Mouse (Mus musculus) cerebellum, postnatal 25 days (tissue): ENCODE results near the gene St6galnac6.

Source experiments
- DNase-seq, 2 experiments: peaks; one replicate each; pipeline ENCODE4 v3.0.0; 2021; ENCODE audit warnings: mixed read lengths in 2 of 2

The St6galnac6 gene

DNA sequence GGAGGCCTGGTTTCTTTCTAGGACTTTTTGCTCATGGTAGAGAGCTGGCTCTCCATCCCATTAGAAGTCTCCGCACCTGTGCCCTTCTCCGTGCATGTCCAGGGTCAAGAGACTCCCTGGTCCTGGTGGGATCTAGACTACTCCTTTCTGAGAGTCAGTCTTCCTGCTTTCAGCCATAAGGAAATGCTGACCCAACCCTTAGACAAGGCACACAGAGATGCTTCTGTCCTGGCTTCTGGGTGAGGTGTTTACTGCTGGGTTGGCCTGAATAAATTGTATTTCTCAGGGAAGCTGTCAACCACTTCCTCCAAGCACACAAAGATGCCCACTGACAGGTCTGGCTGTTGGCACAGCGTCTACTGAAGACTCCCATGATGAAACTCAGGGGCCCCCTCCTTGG lies at the start of gene St6galnac6:
Gene St6galnac6, plus strand, starts transcription at position 301 of the 400 bp plus-strand sequence.
- DNase-seq, result no peak

DNA sequence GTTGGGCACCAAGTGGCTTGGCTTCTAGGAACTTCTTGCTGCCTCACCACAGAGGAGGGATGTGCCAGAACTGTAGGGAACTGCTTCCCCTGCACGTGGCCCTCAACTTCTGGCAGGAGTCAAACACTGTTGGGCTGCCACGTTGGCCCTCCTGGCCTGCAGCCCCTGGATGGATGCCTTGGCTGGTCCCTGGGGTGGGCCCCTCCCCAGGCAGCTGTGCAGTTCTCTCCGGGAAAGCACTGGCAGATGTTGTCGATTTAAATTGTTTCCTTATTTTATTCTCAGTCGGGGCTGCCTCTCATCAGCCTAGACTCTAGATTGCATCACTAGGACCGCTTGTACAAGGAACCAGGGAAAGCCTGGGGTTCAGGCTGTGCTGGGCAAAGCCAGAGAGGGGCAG lies 49.7 kb upstream of the St6galnac6 start:
- DNase-seq, result no peak

DNA sequence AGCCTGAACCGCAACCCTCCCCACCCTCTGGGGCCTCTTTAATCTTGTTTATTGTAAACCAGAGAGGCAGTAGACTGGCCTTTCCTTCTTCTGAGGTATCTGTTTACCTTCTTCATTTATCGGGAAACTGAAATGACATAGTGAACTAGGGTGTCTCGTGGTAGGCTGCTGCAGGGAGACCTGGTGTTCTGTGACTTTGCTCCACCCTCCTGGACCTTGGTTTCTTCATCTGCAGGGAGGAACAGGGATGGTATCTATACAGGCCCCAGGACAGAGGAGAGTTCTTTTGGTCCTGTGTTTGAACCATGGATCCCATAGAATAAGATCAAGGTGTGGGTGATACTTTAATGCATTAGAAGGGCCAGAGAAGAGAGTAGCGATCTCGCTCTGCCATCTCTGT lies 48.3 kb upstream of the St6galnac6 start:
- DNase-seq, result no peak

DNA sequence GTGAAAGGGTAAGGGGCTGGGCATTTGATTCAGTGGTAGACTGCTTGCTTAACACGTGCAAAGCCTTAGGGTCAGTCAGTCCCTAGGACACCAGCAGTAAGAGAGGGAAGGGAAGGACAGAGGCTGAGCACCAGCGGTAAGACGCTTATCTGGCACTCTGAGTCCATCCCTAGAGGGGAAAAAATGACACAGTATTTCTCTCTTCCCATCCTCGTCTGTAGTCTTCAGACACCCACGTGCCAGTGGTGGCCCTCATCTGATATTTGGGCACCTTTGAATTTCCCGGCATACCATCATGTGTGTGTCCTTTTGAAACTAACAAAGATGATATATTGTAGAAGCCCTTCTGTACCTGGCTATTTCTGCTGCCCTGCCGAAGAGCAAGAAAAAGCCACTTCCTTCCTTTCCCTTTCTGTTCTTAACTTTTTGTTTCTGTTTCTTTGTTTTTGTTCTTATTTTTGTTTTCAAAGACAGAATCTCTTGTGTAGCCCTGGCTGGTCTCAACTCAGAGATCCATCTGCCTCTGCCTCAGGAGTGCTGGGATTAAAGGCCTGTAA lies 45.8 kb upstream of the St6galnac6 start:
- DNase-seq, result no peak

DNA sequence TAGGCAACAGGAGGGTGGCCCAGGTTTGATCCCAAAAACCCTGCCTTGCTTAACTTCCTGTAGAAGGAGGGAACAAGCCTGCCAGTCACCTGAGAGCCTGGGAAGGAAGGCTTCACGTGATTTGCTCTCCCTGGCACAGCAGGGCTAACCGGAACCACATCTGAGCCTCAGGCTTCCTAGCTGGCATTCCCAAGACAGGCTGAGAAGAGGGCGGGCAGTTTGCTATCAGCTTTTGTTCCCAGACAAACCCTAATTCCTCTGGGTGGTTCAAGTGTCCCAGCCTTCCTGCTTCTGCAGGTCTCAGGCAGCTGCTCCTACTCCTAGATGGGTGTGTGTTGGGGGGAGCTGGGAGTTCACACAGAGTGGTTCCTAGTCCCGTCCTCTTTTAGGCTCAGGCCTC lies 44.0 kb upstream of the St6galnac6 start:
- DNase-seq, result no peak

DNA sequence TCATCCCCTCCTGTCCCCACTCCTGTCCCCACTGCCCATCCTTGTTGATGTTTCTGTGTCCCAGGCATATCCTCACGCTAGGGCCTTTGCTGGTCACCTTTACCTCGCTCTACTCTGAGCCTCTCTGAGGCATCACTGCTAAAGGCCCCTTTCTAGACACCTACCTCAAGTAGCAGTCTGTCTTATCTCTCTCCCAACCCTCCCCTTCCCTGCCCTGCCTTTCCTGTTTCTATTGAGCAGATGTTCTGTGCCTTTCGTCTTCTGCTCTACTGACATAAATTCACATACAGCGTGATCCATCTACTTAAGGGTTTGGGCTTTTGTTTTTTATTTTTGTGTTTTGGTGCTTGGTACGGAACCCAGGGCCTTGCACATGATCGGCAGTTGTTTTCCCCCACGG lies 43.5 kb upstream of the St6galnac6 start:
- DNase-seq, result no peak

DNA sequence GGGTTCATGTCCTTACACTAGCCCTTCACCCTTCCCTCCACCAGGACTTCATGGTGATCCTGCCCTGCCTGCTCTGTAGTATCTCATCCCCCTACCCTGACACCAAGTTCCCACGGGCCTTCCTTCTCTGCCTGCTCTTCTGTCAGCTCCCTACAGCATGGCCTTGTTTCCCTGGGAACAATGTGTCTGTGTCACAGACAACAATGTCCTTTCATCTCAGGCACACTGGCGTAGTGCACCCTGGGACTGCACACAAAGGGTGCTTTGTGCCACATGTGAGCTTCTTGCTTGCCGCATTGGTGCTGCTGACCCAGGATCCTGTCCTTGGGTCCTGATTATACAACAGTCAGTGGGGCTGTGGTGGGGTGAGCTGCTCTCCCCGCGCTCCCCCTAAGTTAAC lies 39.9 kb upstream of the St6galnac6 start:
- no peak for DNase-seq

DNA sequence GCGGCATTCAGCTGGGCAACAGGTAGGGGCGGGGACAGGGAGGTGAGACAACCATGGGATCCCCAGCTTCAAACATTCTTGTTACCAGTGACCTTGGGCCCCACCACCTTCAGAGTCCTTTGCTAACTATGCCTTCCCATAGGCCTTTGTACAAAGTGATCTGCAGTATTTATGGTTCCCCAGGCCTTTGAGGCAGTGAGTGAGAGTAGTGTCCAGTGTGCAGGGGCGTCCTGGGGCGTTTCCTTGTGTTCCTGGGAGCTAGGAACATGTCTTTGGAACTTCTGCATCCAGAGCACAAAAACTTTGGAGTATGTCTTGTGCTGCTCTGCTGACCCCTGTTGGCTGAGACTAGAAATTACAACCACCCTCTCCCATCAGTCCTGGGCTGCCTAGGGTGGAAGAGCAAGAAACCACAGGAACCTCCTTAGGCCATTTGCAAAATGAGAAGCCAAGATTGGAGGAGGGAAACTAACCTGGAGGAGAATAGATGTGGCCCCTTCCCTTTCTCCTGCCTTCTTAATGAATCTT lies 32.9 kb upstream of the St6galnac6 start:
- DNase-seq, result peak; percentile 73 to 79

DNA sequence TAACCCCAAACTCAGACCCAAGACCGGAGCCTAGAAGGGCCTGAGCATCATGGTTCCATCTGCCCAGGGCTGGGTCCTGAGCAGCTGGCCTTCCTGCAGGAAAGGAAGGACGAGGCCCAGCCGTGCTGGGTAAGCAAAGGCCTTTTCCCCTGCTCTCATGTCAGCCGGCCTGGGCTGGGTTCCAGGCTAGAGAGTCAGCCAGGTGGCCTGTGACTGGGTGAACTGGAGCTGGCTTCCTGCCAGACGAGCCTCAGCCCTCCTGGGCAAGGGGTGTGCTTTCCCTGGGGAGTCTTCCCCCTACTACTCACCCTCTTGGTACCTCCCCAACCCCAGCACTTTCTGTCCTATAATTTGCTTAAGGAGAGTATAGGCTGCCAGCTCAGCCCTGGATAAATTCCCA lies 31.4 kb upstream of the St6galnac6 start:
- peak; percentile 56 to 79 for DNase-seq

DNA sequence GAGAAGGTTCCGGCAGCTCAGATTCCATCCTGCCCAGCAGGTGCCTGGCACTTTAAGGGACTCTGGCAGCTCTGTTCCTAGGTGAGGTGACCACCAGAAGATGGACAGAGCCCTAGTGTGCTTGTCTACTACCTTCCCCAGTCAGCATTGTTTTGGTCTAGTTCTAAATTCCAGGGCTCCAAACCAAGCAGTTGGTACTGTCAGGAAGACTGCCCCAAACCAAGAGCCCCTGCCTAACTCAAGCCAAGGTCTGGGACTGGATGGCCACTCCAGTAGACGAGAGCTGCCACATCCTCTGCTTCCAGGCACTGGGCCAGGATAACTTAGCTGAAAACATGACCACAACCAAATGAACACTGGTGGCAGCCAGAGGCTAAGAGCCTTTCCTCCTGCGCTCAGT lies 30.6 kb upstream of the St6galnac6 start:
- DNase-seq, result no peak

DNA sequence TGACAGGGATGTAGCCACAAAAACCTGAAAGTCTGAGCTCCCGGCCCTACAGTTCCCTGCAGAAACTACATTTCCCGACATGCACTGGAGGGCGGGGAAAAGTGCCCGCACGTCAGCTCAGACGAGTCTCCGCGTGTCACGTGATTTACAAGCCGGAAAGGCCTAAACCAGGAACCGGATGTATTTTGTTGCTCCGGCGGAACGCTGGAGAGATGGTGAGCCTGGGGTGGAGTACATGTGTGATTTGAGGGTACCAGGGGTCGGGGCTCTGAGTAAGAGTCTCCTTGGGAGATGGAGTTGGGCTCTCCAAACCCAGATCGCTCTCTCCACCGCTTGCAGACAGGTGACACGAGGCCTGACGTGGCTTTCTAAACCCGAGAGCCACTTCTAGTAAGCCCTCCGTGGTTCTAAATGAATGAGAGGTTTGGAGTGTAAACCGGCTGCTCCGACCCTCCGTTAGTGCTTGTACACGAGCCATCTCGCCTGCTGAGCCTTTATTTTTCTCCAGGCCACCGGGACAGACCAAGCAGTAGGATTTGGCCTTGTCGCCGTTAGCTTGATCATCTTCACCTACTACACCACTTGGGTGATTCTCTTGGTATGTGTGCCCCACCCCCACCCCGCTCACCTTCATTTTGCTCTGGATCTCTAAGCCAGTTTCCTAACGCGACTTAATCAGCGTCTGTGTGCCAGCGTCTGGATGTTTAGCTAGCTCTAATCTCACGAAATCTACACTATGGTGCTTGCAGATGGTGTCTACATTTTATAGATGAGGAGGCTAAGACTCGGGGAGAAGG lies 28.6 kb upstream of the St6galnac6 start, which contains the start of gene Dpm2:
Gene Dpm2, plus strand, starts transcription at position 161 of the 797 bp plus-strand sequence.
- peak; percentile 87 to 93 for DNase-seq

DNA sequence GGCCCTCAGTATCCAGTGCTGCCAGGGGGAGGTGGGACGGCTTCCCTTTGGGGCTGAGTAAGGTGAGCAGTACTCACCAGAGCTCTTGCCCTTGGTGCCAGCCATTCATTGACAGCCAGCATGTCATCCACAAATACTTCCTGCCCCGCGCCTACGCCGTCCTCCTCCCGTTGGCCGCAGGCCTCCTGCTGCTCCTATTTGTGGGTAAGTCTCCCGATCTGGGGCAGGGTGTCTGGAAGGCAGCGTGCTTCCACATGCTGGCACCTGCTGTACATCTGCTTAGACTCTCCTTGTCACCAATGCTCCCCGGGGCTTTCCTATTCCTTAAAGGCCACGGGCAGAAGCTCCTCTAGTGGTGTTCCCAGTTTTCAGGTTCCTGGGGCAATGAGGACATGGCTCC lies 27.3 kb upstream of the St6galnac6 start:
- DNase-seq, result no peak

DNA sequence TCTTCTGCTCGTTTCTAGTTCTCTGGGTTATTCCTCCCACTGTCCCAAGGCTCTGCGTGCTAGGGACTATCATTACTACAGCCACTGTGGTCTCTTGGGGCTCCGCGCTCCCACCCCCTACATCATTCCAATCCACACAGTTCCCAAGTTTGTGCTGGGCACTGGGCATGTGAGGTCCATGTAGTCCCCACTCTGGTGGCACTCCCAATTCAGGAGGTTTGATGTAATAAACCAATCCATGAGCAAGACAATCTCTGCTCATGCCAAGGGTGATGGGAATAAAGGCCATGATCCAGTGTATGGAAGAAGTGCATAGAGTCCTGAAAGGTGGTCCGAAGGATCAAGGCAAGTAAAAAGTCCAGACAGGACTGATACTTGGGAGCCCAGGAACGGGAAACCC lies 25.0 kb upstream of the St6galnac6 start, which contains the start of gene Pip5kl1:
Gene Pip5kl1, plus strand, starts transcription at position 301 of the 400 bp plus-strand sequence.
- DNase-seq, result no peak

DNA sequence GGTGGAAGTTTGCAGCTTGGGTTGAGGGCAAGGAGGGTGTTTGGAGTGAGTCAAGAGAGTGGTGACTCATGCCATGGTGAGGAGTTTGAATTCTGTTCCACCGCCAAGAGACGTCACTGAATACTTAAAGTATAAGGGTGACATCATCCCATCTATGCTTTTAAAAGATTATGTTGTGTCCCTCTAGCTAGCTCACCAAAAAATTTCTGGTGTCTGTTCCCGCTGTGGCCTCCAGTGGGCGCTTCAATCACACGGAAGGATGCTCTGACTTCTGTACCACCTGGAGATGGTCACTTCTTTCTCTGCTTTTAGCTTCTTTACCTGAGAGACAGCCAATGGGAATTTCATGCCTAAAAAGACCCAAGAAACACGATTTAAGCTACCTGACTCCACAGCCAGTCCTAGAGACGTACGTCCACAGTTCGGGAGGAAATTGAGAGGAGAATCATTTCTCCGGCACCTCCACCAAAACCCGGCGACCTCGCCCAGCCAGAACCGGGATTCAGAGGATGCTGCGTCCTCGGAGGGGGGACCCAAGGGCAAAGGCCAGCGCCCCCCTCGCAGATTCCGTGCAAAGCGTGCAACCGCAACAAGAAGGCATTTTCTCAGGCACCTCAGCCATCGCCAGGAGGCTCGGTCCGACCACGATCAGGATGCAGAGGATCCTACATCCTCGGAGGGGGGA lies 24.5 kb upstream of the St6galnac6 start:
- DNase-seq, result peak; percentile 85 to 88

DNA sequence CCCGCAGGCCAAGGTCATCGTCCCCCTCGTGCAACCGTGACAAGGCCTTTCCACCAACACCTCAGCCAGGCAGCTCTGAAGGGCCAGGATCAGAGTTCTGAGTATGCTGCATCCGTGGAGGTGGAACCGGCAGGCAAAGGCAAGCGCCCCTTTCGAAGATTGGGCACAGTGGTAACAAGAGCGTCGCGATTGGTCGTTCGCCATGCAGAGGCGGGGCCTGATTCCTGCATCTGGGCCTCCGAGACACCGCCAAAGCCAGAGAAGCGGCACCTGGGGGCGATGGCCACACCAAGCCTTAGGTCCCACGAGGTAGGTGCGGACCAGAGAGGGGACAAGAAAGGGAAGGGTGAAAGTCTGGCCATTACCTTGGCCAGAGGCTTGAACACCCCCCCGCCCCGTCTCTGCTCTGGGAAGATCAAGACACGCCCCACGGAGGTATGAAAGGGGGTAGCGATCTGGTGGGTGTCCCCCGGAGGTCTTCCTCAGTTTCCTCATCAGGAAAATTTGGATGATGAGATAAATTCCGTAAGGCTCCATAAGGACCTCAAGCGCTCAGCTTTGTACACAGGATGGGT lies 23.8 kb upstream of the St6galnac6 start, which contains the start of gene 9430097D07Rik:
Gene 9430097D07Rik, minus strand, starts transcription at position 99 of the 575 bp plus-strand sequence.
- peak; percentile 83 to 88 for DNase-seq

DNA sequence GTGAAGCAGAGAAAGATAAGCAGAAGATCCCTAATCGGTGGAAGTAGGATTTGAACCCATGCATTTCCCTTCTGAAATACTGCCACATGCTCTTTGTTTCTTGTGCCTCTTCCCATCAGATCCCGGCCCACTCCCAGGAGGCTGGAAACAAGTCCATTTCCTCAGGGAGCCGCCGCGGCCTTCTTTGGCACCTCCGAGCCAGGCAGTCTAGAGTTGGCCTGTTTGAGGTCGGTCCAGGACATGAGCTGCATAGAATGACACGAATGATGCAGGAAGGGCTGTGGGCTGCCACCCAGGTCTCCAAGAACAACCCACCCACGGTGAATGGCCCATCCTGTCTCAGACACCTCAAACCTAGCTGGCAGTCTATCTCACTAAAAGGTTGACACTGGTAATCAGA lies 23.0 kb upstream of the St6galnac6 start:
- no peak for DNase-seq

DNA sequence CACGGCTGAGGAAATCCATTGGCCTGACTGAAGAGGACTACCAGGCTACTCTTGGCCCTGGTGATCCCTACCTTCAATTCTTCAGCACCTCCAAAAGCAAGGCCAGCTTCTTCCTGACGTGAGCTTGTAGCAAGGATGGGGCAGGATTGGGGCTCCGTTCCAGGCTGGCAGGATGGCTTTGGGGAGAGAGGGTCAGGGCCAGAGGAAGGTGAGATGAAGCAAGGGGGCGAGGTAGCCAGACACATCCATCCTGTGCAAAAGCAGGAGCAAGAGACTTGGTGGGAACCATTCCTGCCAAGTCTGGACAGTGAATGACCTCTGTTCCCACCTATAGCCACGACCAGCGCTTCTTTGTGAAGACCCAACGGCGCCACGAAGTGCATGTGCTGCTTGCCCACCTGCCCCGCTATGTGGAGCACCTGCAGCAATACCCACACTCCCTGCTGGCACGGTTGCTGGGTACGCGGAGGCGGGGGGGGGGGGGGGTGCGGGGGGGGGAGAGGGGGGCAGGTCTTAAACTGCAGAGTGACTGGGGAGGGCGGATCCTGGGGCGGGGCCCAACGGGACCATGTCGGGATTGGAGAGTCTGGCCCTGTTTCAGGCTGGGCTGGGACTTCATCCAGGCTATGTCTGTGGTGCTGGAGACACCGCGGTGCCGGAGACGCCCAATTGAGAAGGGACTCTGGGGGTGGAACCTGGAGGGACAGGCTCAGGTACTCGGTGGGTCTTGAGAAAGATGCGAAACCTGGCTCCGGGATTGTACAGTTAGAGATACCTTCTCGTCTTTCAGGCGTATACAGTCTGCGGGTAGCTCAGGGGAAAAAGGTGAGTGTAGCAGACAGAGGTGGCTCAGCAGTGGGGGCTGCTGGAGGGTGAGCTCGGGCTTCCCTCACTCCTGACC lies 21.1 kb upstream of the St6galnac6 start:
- peak in 1 of 2 experiments; percentile 73 for DNase-seq

DNA sequence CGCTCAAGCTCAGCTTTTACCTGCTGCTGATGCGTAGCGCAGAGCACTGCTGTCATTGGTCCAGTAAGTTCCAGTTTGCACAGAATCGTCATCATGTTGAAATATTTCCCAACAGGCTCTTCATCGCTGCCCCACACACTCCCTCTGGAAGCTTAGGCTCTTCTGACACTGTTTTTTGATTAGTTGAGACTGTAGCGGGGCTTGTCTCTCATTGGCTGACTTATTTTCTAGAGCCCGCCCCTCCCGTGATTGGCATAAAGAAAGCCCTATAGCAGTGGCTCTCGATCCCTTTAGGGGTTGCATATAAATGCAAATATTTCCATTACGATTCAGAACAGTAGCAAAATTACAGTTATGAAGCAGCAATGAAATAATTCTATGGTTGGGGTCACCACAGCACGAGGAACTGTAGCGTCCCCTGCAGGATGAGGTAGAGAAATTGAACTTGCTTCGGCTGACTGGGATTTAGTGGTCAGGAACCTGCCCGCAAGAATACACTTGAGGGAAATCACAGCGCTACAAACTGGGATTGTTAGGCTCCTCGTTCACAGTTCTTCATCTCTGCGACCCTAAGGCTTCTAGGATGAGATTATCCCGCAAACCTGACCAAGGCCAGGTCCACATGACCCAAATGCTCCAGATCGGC lies 17.9 kb upstream of the St6galnac6 start:
- peak; percentile 79 to 85 for DNase-seq

DNA sequence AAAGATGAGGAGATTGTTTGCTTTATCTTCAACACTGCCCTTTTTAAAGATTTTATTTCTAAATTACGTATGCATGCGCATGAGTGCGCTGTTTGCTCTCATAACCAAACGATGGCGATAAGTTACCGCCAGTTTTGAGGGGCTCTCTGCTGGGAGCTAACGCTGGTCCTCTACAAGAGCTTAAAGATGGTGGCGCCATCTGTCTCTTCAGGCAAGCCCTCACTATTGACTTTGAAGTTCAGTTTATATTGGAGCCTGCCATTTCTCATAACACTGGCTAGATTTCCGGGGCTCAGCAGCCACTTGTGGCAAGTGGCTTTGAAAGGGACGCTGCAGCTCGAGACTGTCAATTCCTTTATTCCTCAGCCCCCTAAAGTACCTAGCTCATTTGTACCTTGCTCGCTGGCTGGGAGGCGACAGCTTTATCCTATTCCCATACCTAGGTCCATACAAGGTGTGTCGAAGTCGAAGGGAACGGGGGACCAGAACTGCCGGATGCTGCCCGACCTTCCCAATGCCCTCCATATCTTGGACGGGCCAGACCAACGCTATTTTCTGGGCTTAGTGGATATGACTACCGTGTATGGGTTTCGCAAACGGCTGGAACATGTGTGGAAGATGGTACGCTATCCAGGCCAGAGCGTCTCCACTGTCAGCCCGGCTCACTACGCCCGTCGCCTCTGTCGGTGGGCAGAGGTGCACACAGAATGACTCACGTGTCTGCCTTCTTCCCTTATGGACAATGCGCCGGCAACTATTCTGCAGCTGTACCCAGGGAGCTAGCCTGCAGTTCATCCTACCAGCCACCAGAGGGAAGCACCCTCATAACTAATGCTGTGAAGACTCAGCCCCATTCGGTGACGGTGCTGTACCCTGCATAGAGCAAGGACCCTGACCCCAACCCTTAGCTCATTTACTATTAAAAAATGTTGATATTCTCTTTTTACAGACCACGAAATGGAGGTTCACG lies 16.4 kb upstream of the St6galnac6 start:
- DNase-seq, result peak; percentile 85 to 88

DNA sequence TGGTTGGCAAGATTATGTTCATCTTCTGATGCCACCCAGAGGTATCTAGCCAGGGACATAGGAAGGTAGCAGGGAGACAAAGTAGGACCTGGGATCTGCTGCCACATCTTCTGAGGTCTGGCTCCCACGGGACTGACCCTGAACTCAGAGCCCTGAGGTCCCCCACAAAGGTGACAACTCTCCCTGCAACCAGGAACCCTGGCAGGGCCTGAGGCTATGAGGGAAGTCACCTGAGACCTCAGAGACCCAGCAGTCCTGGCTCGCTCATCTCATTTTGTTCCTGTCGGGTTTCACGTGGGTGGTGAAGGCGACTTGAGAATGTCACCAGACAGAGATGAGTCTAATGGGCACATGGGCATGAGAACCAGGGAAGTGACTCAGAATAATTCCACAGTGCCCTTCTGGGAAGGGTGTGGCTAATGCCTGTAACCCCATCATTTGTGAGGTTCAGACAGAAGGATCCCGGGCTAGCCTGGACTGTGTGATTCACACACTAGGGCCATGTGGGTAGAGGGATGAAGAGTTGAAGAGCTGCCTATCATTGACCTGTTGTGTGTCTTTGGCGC lies 14.3 kb upstream of the St6galnac6 start:
- DNase-seq, result no peak
